Mouse (Mus musculus) kidney, embryonic 15.5 days (tissue): ENCODE measurements around the gene Gm9195. TPM values are rescaled to one million over a fixed set of nuclear protein-coding genes. Genes with fewer than 3 reads are reported as not detected.

Source experiments
- ATAC-seq: fragments of 200-750 bp; cut with Nextera tagmentation; replicated peaks from 2 replicates; pipeline ENCODE4 v1.8.0; 2017; ENCODE audit warnings: moderate TSS enrichment; ENCODE audit not compliant: low FRiP score
- H3K27ac ChIP-seq: fragments of 300-500 bp; sonication (generic); 2 replicates; pipeline ENCODE4 v1.5.1; 2015; ENCODE audit warnings: mild to moderate bottlenecking, inconsistent platforms
- H3K27me3 ChIP-seq: fragments of 300-500 bp; sonication (generic); 2 replicates; pipeline ENCODE4 v1.6.1; 2015; ENCODE audit warnings: inconsistent platforms
- H3K36me3 ChIP-seq: fragments of 300-500 bp; sonication (generic); 2 replicates; pipeline ENCODE4 v1.6.1; 2015; ENCODE audit warnings: inconsistent platforms
- H3K4me1 ChIP-seq: fragments of 300-500 bp; sonication (generic); 2 replicates; pipeline ENCODE4 v1.6.1; 2015; ENCODE audit warnings: inconsistent platforms
- H3K4me2 ChIP-seq: fragments of 300-500 bp; sonication (generic); 2 replicates; pipeline ENCODE4 v1.6.1; 2015; ENCODE audit warnings: moderate library complexity, mild to moderate bottlenecking, inconsistent platforms
- H3K4me3 ChIP-seq: fragments of 300-500 bp; sonication (generic); replicated peaks from 2 replicates; pipeline ENCODE4 v1.5.1; 2015; ENCODE audit warnings: mild to moderate bottlenecking, inconsistent platforms
- H3K9ac ChIP-seq: fragments of 300-500 bp; sonication (generic); 2 replicates; pipeline ENCODE4 v1.6.1; 2015; ENCODE audit warnings: mild to moderate bottlenecking, inconsistent platforms
- H3K9me3 ChIP-seq: fragments of 300-500 bp; sonication (generic); replicated peaks from 2 replicates; pipeline ENCODE4 v1.6.1; 2016; ENCODE audit warnings: inconsistent platforms
- WGBS: fragments of 180-500 bp; shearing (Covaris S2); methylation state at CpG from one replicate; pipeline ENCODE4 v1.1.7; 2015; ENCODE audit warnings: mixed read lengths; 5-methylcytosine and 5-hydroxymethylcytosine counted together
- polyA plus RNA-seq: library from polyadenylated mRNA; unstranded; fragments of >200 nt; fragmentation: Nextera tagmentation; extraction: Ambion mirVana; gene quantifications from 2 replicates; pipeline ENCODE4 v1.2.1, GENCODE M21; 2015

Gene Gm9195
- polyA plus RNA-seq, result not detected in 2 replicates

GRCm38 (mm10) chr14:72491738-72492137 lies at the start of gene Gm9195:
TSS of gene Gm9195 (minus strand) at chr14:72491838.
- Histone ChIP-seq H3K9ac (no peak within 1 kb of the TSS), H3K4me2 (no peak within 1 kb of the TSS), H3K9me3 (no peaks in the 10 kb centered on the region), H3K36me3 (no peaks in the 10 kb centered on the region), H3K4me3 (no peak within 1 kb of the TSS), H3K27ac (no peak within 1 kb of the TSS), H3K27me3 (no peaks in the 10 kb centered on the region), H3K4me1 (no peaks in the 10 kb centered on the region)
- WGBS, result 80% methylated on average over 5 of the region's 5 CpGs
- no peak for ATAC-seq

GRCm38 (mm10) chr14:72536392-72537017 lies 44.9 kb upstream of the Gm9195 start:
- Histone ChIP-seq H3K36me3 (peaks cover 28% of the 10 kb centered on the region), H3K27me3 (peaks cover 15% of the 10 kb centered on the region), H3K27ac (no peak overlapping the region), H3K4me3 (no peak overlapping the region), H3K4me2 (no peak overlapping the region), H3K9me3 (no peaks in the 10 kb centered on the region), H3K9ac (no peak overlapping the region), H3K4me1 (peaks cover 12% of the 10 kb centered on the region)
- ATAC-seq, result no peak
- WGBS, result 94% methylated on average over 5 of the region's 5 CpGs

DNA sequence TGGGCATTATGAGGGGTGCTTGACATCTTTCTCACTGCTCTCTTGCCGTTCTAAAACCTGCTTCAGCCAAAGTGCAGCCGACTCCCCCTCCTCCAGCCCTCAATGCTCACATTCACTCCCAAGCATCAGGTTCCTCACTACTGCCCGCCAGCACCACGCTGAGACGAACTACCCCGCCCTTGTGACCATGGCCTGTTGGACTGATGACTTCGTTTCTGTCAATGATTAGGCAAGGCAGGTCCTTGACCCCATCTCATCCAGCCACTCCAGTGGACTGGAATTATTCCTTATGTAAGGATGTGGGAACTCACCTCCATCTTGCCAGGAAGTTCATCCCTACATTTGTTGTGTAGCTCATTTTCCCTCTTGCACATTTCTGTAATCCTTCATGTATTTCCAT lies 42.2 kb upstream of the Gm9195 start:
- peaks cover 36% of the 10 kb centered on the region for H3K27me3 ChIP-seq

GRCm38 (mm10) chr14:72532028-72532917 lies 40.6 kb upstream of the Gm9195 start:
- Histone ChIP-seq H3K4me1 (peaks cover 12% of the 10 kb centered on the region), H3K36me3 (no peaks in the 10 kb centered on the region), H3K4me2 (peak overlapping the region; percentile 94), H3K9me3 (no peaks in the 10 kb centered on the region), H3K9ac (0 out of 2 replicates have a peak overlapping the region, but pooled peaks have one; percentile 29), H3K4me3 (peak overlapping the region; percentile 48), H3K27ac (no peak overlapping the region), H3K27me3 (peaks cover 41% of the 10 kb centered on the region)
- WGBS, result 2% methylated on average over 54 of the region's 54 CpGs
- ATAC-seq, result peak; percentile 79

More for the DNA sequence above, 42.2 kb upstream of the Gm9195 start:
- ATAC-seq, result peak; percentile 44
- H3K4me2 ChIP-seq, result no peak overlapping the region
- peaks cover 12% of the 10 kb centered on the region for H3K4me1 ChIP-seq
- 54% methylated on average over 7 of the region's 7 CpGs for WGBS
- H3K9me3 ChIP-seq, result no peaks in the 10 kb centered on the region
- no peak overlapping the region for H3K27ac ChIP-seq
- H3K9ac ChIP-seq, result no peak overlapping the region
- no peak overlapping the region for H3K4me3 ChIP-seq
- peaks cover 3% of the 10 kb centered on the region; the same call in 1 of the 2 replicates for H3K36me3 ChIP-seq

DNA sequence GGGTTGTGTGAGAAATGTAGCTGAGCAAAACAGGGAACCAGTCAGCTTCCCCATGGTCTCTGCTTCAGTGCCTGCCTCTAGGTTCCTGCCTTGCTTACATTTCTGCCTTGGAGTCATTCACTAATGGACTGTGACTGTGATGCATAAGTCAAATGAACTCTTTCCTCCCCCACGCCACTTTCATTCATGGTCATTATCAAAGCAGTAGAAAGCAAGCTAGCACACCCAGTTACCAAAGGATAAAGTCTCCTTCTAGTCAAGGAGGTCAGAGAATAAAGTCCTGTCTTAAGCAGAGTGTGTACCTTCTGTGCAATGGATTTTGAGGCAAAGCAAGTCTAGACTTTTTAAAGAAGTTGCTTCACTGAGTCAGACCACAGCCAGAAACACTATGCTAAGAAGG lies 35.5 kb upstream of the Gm9195 start:
- Histone ChIP-seq H3K27ac (no peak overlapping the region), H3K4me1 (peaks cover 5% of the 10 kb centered on the region), H3K4me2 (no peak overlapping the region), H3K4me3 (no peak overlapping the region), H3K27me3 (peaks cover 31% of the 10 kb centered on the region), H3K9me3 (no peaks in the 10 kb centered on the region), H3K9ac (no peak overlapping the region), H3K36me3 (no peaks in the 10 kb centered on the region)
- 39% methylated on average over 1 of the region's 1 CpGs for WGBS
- ATAC-seq, result no peak

GRCm38 (mm10) chr14:72519561-72519960 lies 27.9 kb upstream of the Gm9195 start:
- no peak overlapping the region for H3K4me2 ChIP-seq
- no peaks in the 10 kb centered on the region for H3K27me3 ChIP-seq
- no peaks in the 10 kb centered on the region for H3K36me3 ChIP-seq
- ATAC-seq, result no peak
- no peak overlapping the region for H3K27ac ChIP-seq
- no peak overlapping the region for H3K4me3 ChIP-seq
- H3K4me1 ChIP-seq, result no peaks in the 10 kb centered on the region
- 38% methylated on average over 2 of the region's 2 CpGs for WGBS
- no peak overlapping the region for H3K9ac ChIP-seq
- no peaks in the 10 kb centered on the region for H3K9me3 ChIP-seq

DNA sequence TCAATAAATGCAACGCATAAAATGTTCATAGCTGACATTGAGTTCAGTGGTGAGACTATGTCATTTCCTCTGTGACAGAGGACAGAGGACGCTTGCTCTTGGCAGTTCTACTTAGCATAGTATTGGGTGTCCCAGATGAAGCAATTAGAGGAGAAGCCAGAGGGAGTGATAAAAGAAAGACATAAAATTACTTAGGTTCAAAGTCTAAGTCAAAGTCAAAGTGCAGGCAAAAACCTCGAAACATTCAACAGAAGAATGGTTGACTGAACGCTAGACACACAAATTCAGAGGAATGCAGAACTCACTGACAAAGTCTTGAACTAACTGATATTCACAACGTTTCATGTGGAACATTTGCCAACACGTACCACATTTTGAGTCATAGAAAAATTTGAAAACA lies 27.1 kb upstream of the Gm9195 start:
- ATAC-seq, result no peak
- no peaks in the 10 kb centered on the region for H3K4me1 ChIP-seq
- H3K36me3 ChIP-seq, result no peaks in the 10 kb centered on the region
- 55% methylated on average over 6 of the region's 6 CpGs for WGBS
- H3K4me3 ChIP-seq, result no peak overlapping the region
- no peak overlapping the region for H3K9ac ChIP-seq
- no peak overlapping the region for H3K4me2 ChIP-seq
- H3K9me3 ChIP-seq, result no peaks in the 10 kb centered on the region
- H3K27me3 ChIP-seq, result no peaks in the 10 kb centered on the region
- H3K27ac ChIP-seq, result no peak overlapping the region

DNA sequence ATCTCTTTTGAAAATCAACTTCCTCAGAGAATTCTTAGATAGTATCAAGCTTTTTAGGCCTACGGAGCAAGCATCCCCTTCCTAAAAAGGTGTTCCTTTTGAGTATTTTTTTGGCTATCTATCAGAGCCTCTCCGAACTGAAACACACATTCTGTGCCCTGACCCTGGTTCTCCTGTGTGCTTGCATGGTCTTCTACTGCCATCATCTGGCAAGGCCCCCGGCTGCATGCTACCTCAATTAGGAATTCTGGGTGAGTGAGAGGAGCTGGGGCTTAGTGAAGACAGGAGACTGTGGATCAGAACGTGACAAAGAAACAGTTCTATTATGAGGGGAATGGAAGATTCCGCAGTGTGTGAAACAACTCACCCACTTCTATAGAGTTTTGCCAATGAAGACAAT lies 24.7 kb upstream of the Gm9195 start:
- Histone ChIP-seq H3K27ac (no peak overlapping the region), H3K9me3 (no peaks in the 10 kb centered on the region), H3K4me3 (no peak overlapping the region), H3K36me3 (no peaks in the 10 kb centered on the region), H3K4me2 (no peak overlapping the region), H3K9ac (no peak overlapping the region), H3K4me1 (no peaks in the 10 kb centered on the region), H3K27me3 (no peaks in the 10 kb centered on the region)
- 23% methylated on average over 5 of the region's 5 CpGs for WGBS
- no peak for ATAC-seq

DNA sequence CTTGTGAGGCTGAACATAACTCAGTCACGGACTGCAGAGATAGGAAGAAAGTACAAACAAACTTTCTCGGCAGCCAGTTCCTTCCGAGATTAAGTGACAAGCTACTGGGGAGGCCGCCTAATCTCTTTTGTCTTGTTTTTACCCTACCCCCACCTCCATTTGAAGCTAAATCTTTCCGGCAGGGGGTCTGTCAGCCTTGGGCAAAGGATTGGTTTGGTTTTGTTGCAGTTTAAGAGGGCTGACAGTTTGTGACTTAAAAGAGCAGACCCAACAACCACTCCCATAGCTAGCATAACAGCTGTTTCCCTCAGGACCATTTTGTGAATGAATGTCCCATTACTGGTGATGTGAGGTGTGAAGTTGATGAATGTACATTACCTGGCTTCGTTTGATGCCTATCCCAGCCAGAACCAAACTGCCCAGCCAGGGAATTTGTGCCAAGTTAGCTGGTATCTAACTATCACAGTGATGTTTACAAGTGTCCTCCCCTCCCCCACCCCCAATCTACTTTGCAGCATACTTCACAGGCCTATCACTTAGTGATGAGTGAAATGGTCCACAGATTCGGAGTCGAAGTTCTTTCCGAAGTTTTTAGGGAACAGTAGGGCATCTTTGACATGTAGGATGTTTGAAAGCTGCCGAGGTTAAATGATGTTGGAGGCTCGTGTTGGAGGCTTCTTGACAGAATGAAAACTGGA lies 15.2 kb upstream of the Gm9195 start:
- WGBS, result 21% methylated on average over 11 of the region's 11 CpGs
- ATAC-seq, result no peak; the same call in 1 of the 2 replicates

GRCm38 (mm10) chr14:72506018-72506722 lies 14.5 kb upstream of the Gm9195 start:
- WGBS, result 13% methylated on average over 12 of the region's 12 CpGs
- no peaks in the 10 kb centered on the region for H3K9me3 ChIP-seq
- no peaks in the 10 kb centered on the region for H3K36me3 ChIP-seq
- peak; percentile 83 for ATAC-seq
- H3K9ac ChIP-seq, result peak overlapping the region; percentile 23; the same call in 1 of the 2 replicates
- H3K4me1 ChIP-seq, result peaks cover 10% of the 10 kb centered on the region; the same call in 1 of the 2 replicates
- peak overlapping the region; percentile 41 for H3K4me3 ChIP-seq
- 0 out of 2 replicates have a peak overlapping the region, but pooled peaks have one; percentile 13 for H3K27ac ChIP-seq
- peak overlapping the region; percentile 69 for H3K4me2 ChIP-seq
- H3K27me3 ChIP-seq, result 0 out of 2 replicates have a peak, but pooled peaks cover 3% of the 10 kb centered on the region

More for the DNA sequence above, 15.2 kb upstream of the Gm9195 start:
- Histone ChIP-seq H3K9me3 (no peaks in the 10 kb centered on the region), H3K9ac (peak overlapping the region; percentile 23; the same call in 1 of the 2 replicates), H3K27ac (0 out of 2 replicates have a peak overlapping the region, but pooled peaks have one; percentile 13), H3K4me3 (peak overlapping the region; percentile 41), H3K4me2 (peak overlapping the region; percentile 69), H3K36me3 (no peaks in the 10 kb centered on the region), H3K4me1 (peaks cover 10% of the 10 kb centered on the region; the same call in 1 of the 2 replicates), H3K27me3 (0 out of 2 replicates have a peak, but pooled peaks cover 3% of the 10 kb centered on the region)

DNA sequence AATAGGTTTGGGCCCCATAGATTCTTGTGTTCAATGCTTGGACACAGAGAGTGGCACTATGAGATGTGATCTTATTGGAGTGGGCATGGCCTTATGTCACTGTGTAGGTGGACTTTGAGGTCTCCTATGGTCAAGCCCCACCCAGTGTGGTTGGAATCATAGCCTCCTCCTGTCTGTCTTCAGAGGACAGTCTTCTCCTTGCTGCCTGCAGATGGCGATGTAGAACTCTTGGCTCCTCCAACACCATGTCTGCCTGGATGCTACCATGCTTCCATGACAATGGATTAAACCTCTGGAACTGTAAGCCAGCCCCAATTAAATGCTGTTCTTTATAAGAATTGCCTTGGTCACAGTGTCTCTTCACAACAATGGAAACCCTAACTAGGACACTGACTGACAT lies 13.3 kb upstream of the Gm9195 start:
- peaks cover 10% of the 10 kb centered on the region; the same call in 1 of the 2 replicates for H3K4me1 ChIP-seq
- H3K9me3 ChIP-seq, result no peaks in the 10 kb centered on the region
- 0 out of 2 replicates have a peak, but pooled peaks cover 3% of the 10 kb centered on the region for H3K27me3 ChIP-seq
- H3K4me3 ChIP-seq, result no peak overlapping the region
- no peak overlapping the region for H3K9ac ChIP-seq
- no peaks in the 10 kb centered on the region for H3K36me3 ChIP-seq
- no peak overlapping the region for H3K27ac ChIP-seq
- no peak overlapping the region for H3K4me2 ChIP-seq
- no peak; the same call in 1 of the 2 replicates for ATAC-seq
- 96% methylated on average over 1 of the region's 1 CpGs for WGBS
